Mouse (Mus musculus): ENCODE results near the gene Ndufb7. TPM values are rescaled to one million over a fixed set of nuclear protein-coding genes. Genes with fewer than 3 reads are reported as not detected.

Ndufb7 gene
- 100 to 1,000 TPM; 132 to 133 TPM for total RNA-seq (2023)

DNA sequence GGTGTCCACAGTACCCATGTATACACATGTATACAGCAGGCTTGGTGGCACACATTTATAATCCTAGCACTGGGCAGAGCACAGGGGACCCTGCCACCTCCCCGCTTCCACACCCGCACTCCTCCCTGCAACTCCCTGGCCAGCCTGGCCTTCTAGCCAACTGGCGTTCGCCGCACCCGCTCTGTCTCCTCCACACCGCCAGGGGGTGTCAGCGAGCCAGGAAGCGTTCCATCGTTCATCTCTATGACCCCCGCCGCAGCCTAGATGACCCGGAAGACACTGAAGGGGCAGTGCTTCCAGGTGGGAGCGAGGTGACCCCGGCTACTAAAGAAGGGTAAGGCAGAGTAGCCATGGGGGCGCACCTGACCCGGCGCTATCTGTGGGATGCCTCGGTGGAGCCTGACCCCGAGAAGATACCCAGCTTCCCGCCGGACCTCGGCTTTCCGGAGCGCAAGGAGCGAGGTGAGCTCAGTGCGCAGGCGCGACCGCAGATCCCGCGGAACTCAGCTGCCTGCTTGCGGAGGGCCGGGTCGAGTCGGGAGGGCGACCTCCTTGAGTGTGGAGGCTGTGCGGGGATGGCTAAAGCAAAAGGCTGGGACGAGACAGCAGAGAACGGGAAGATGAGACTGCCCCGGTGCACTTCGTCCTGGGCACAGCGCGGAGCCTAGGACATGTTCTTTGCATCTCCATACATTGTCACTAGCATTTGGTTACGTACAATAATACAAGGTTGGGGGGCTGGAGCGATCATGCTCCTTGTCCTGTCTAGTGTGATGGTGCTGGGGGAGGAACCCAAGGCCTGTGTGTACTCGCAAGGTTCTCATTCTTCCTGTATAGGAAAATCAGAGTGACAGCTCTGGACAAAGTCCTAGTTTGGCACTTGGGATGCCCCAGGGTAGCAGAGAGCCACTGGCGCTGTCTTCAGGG, at the start of gene Ndufb7:
TSS of gene Ndufb7 (plus strand) at position 203 of the 927 bp plus-strand sequence.

DNA sequence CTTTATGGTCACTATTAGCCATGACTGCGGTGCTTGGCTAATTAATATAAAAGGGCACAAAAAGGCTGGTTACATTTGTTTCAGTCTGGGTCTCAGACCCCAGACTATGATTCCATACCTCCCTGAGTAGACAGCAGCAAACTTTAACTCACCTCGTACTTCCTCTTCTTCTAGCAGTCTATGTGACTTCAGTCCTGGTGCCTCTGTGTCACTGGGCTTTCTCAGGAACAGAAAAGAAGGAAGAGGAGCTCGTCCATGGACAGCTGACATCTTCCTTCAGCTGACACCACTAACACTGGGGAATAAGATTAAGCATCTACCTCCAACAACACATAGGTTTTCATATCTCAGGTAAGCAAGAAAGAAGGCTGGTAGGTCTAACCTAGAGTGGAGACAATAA, 30.7 kb upstream of the Ndufb7 start, which contains the start of gene Olfr370:
TSS of gene Olfr370 (plus strand) at position 45 of the 400 bp plus-strand sequence.

DNA sequence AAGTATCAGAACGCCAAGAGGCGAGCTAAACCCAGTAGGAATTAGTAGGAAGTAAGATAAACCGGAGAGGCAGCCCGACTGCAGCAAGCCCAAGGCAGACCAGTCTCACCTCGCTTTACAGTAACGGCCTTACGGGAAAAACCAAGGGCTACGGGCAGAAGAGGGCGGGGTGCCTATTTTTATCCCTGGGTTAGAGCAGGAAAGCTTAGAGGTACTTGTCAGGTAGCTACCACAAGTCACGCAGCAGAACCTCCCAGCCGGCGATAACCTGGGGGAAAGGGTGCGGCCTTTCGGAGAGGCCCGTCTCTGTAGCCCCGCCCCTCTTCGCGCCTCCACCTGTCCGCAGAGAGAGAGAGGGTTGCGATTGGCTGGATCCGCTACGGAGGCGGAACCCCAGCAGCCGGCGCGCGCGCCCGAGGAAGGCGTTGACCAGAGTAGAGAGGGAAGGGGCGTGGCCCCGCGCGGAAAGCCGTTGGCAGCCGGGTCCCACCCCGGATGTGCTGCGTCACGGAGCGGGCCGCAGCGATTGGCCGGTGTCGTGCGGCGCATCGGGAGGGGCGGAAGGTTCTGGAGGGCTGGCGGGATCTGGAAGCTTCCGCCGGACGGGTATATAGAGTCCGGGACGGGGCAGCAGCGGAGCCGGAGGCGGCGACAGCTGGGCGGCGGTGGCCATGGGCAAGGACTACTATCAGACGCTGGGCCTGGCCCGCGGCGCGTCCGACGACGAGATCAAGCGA, 41.4 kb downstream of the Ndufb7 start, which contains the start of the genes Tecr and Dnajb1:
TSS of gene Tecr (minus strand) at position 311 of the 737 bp plus-strand sequence.
TSS of gene Dnajb1 (plus strand) at position 533 of the 737 bp plus-strand sequence.

Other genes with a start within 250 kb of the Ndufb7 start
- gene Elmod2, start 234.2 kb upstream of the Ndufb7 start, total RNA-seq (2023): 10 to 100 TPM; 10.5 to 10.6 TPM
- gene Mgat4d, start 218.2 kb upstream of the Ndufb7 start, total RNA-seq (2023): not detected
- gene Clgn, start 176.8 kb upstream of the Ndufb7 start, total RNA-seq (2023): under 1 TPM in 1 of 2 experiments, not detected in 1; 0.11 TPM
- gene Scoc, start 108.3 kb upstream of the Ndufb7 start, total RNA-seq (2023): 10 to 100 TPM; 11.6 to 20.2 TPM
- gene Olfr370, start 30.9 kb upstream of the Ndufb7 start, total RNA-seq (2023): not detected
- gene Tecr, start 41.3 kb downstream of the Ndufb7 start, total RNA-seq (2023): 100 to 1,000 TPM; 368 to 417 TPM
- 10 to 100 TPM; 55.9 to 68.5 TPM for gene Dnajb1, start 41.5 kb downstream of the Ndufb7 start, total RNA-seq (2023)
- gene Gipc1, start 86.0 kb downstream of the Ndufb7 start, total RNA-seq (2023): 10 to 100 TPM; 24.7 to 30.3 TPM
- gene Ptger1, start 100.0 kb downstream of the Ndufb7 start, total RNA-seq (2023): under 1 TPM; 0.20 to 0.29 TPM
- gene Pkn1, start 132.5 kb downstream of the Ndufb7 start, total RNA-seq (2023): 100 to 1,000 TPM; 270 to 275 TPM
- 10 to 100 TPM; 47.6 to 48.4 TPM for gene Ddx39, start 148.5 kb downstream of the Ndufb7 start, total RNA-seq (2023)
- 100 to 1,000 TPM; 678 to 747 TPM for gene Adgre5, start 174.7 kb downstream of the Ndufb7 start, total RNA-seq (2023)